Mouse (Mus musculus) olfactory bulb, adult 2 months (tissue): Measurements from ENCODE around the gene Tmem234.

Experiments
- CTCF ChIP-seq: fragments of 200-500 bp; IDR thresholded peaks from 2 replicates; pipeline ENCODE4 v1.5.1; 2012; ENCODE audit warnings: low read depth, mild to moderate bottlenecking, low read length, moderate library complexity; ENCODE audit not compliant: insufficient read depth
- POLR2A ChIP-seq: fragments of 200-500 bp; IDR thresholded peaks from 2 replicates; pipeline ENCODE4 v1.6.1; 2012; ENCODE audit warnings: mild to moderate bottlenecking, low read depth, low read length, moderate library complexity; ENCODE audit not compliant: insufficient read depth

DNA sequence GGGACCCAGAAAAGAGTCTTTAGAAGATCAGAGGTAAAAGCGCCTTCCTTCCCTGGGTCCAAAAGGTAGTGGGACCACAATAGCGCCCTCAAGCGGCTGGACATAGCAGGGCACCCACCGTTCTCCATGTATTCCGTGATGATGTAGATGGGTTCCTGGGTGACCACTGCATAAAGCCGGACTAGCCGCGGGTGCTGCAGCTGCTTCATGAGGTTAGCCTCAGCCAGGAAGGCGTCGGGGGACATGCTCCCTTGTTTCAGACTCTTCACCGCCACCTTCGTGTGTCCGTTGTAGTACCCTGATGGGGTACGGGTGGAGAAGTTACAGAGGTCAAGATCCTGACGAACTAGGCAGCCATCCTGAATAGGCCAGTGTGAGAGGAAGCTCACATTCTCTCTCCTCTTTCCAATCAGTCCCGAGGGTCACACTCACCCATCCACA lies 45.0 kb upstream of the Tmem234 start:
- TF ChIP-seq CTCF (peak; percentile 30; the same call in 1 of the 2 replicates), POLR2A (no peak)
